Mouse (Mus musculus) kidney, adult 2 months (tissue): ENCODE data around the gene Cabp4.

ENCODE experiments used
- CTCF ChIP-seq: fragments of 200-500 bp; conservative IDR thresholded peaks from 2 replicates; pipeline ENCODE4 v1.5.1; 2011; ENCODE audit warnings: low read depth, mild to moderate bottlenecking, control low read depth, low read length, moderate library complexity, mixed read lengths; ENCODE audit not compliant: insufficient read depth, insufficient read length
- POLR2A ChIP-seq: fragments of 200-500 bp; IDR thresholded peaks from one replicate; pipeline ENCODE4 v1.6.1; 2011; ENCODE audit warnings: low read depth, low read length, control low read depth

DNA sequence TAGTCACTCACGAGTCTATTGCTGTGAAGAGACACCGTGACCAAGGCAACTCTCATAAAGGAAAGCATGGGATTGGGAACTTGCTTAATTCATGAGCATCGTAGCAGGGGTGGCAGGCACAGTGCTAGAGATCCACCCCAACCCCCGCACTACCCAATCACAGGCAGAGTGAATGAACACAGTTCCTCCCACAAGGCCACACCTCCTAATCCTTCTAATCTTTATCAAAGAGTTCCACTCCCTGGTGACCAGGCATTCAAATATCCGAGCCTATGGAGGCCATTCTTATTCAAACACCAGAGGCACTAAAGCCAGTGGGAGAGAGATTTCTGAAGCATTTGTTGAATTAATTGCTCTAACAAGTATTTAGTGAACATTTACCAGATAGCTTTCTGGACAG lies 2.1 kb upstream of the Cabp4 start:
- no peak for TF ChIP-seq CTCF
- TF ChIP-seq POLR2A, result no peak
